Mouse (Mus musculus): ENCODE measurements around the gene Aagab. TPM values are rescaled to one million over a fixed set of nuclear protein-coding genes. Genes with fewer than 3 reads are reported as not detected.

Gene Aagab
- total and polyA plus RNA-seq, 2 experiments from 2014 or later, result 12.9 to 23.5 TPM

GRCm38 (mm10) chr9:63611967-63612366 lies 9.5 kb downstream of the Aagab start:
- Histone ChIP-seq H3K27me3 (ENCODE audit: control insufficient read depth, insufficient read depth, low read length) (no peaks in the 10 kb centered on the region), H3K4me1 (ENCODE audit: control insufficient read depth, insufficient read depth) (peaks cover 39% of the 10 kb centered on the region), H3K4me2 (ENCODE audit: low read depth, low read length) (no peak overlapping the region), H3K9ac (replicated peaks; ENCODE audit: low read depth, low read length) (no peak overlapping the region), H3K9me3 (replicated peaks; ENCODE audit: control insufficient read depth, low read length) (no peaks in the 10 kb centered on the region), H3K4me3 (ENCODE audit: low read depth, low read length) (no peak overlapping the region), H3K36me3 (replicated peaks; ENCODE audit: control insufficient read depth, insufficient read depth, low read length) (peaks cover 5% of the 10 kb centered on the region), H3K27ac (ENCODE audit: low read depth) (no peak overlapping the region)
- no peak for ATAC-seq (ENCODE audit: insufficient read depth, low read depth)
- DNase-seq (ENCODE audit: low spot score), result no peak
- no peak for TF ChIP-seq CTCF (IDR thresholded peaks at IDR 0.05; ENCODE audit: low read depth)
- WGBS, result 59% methylated on average over 5 of the region's 5 CpGs

- Histone ChIP-seq H3K9ac (replicated peaks; ENCODE audit: low read depth, low read length) (no peak overlapping the region), H3K27ac (ENCODE audit: low read depth) (no peak overlapping the region), H3K4me3 (ENCODE audit: low read depth, low read length) (no peak overlapping the region), H3K4me1 (ENCODE audit: control insufficient read depth, insufficient read depth) (peaks cover 39% of the 10 kb centered on the region), H3K9me3 (replicated peaks; ENCODE audit: control insufficient read depth, low read length) (no peaks in the 10 kb centered on the region), H3K27me3 (ENCODE audit: control insufficient read depth, insufficient read depth, low read length) (no peaks in the 10 kb centered on the region), H3K36me3 (replicated peaks; ENCODE audit: control insufficient read depth, insufficient read depth, low read length) (peaks cover 13% of the 10 kb centered on the region), H3K4me2 (ENCODE audit: low read depth, low read length) (no peak overlapping the region)
- DNase-seq (ENCODE audit: low spot score) (peak; percentile 55), ATAC-seq (ENCODE audit: insufficient read depth, low read depth) (peak; percentile 34)
- TF ChIP-seq CTCF (IDR thresholded peaks at IDR 0.05; ENCODE audit: low read depth), result peak; percentile 43
- no peak for TF ChIP-seq EP300 (IDR thresholded peaks at IDR 0.05; ENCODE audit: low read depth)
- 57% methylated on average over 16 of the region's 16 CpGs for WGBS
Measured at GRCm38 (mm10) chr9:63612565-63613515, 10.4 kb downstream of the Aagab start.

- Histone ChIP-seq H3K4me2 (ENCODE audit: low read depth, low read length) (no peak overlapping the region), H3K4me3 (ENCODE audit: low read depth, low read length) (no peak overlapping the region), H3K27ac (ENCODE audit: low read depth) (no peak overlapping the region), H3K36me3 (replicated peaks; ENCODE audit: control insufficient read depth, insufficient read depth, low read length) (peaks cover 21% of the 10 kb centered on the region), H3K4me1 (ENCODE audit: control insufficient read depth, insufficient read depth) (peaks cover 39% of the 10 kb centered on the region), H3K9me3 (replicated peaks; ENCODE audit: control insufficient read depth, low read length) (no peaks in the 10 kb centered on the region), H3K9ac (replicated peaks; ENCODE audit: low read depth, low read length) (no peak overlapping the region), H3K27me3 (ENCODE audit: control insufficient read depth, insufficient read depth, low read length) (no peaks in the 10 kb centered on the region)
- TF ChIP-seq CTCF (IDR thresholded peaks at IDR 0.05; ENCODE audit: low read depth), result no peak
- no peak for TF ChIP-seq EP300 (IDR thresholded peaks at IDR 0.05; ENCODE audit: low read depth)
- 28% methylated on average over 1 of the region's 1 CpGs for WGBS
- no peak for ATAC-seq (ENCODE audit: insufficient read depth, low read depth)
- DNase-seq (ENCODE audit: low spot score), result no peak
Measured at GRCm38 (mm10) chr9:63613569-63613968, 11.1 kb downstream of the Aagab start.

- TF ChIP-seq CTCF (IDR thresholded peaks at IDR 0.05; ENCODE audit: low read depth), result no peak
- TF ChIP-seq EP300 (IDR thresholded peaks at IDR 0.05; ENCODE audit: low read depth), result no peak
- Histone ChIP-seq H3K9me3 (replicated peaks; ENCODE audit: control insufficient read depth, low read length) (no peaks in the 10 kb centered on the region), H3K27me3 (ENCODE audit: control insufficient read depth, insufficient read depth, low read length) (no peaks in the 10 kb centered on the region), H3K4me2 (ENCODE audit: low read depth, low read length) (no peak overlapping the region), H3K4me3 (ENCODE audit: low read depth, low read length) (no peak overlapping the region), H3K4me1 (ENCODE audit: control insufficient read depth, insufficient read depth) (peaks cover 37% of the 10 kb centered on the region), H3K36me3 (replicated peaks; ENCODE audit: control insufficient read depth, insufficient read depth, low read length) (peaks cover 22% of the 10 kb centered on the region), H3K27ac (ENCODE audit: low read depth) (no peak overlapping the region), H3K9ac (replicated peaks; ENCODE audit: low read depth, low read length) (no peak overlapping the region)
- DNase-seq (ENCODE audit: low spot score) (no peak), ATAC-seq (ENCODE audit: insufficient read depth, low read depth) (no peak)
- WGBS, result 82% methylated on average over 11 of the region's 11 CpGs
Measured at GRCm38 (mm10) chr9:63614018-63614985, 11.8 kb downstream of the Aagab start.

- no peak for TF ChIP-seq EP300 (IDR thresholded peaks at IDR 0.05; ENCODE audit: low read depth)
- TF ChIP-seq CTCF (IDR thresholded peaks at IDR 0.05; ENCODE audit: low read depth), result no peak
- no peaks in the 10 kb centered on the region for H3K9me3 ChIP-seq (replicated peaks; ENCODE audit: control insufficient read depth, low read length)
- DNase-seq (ENCODE audit: low spot score) (no peak), ATAC-seq (ENCODE audit: insufficient read depth, low read depth) (no peak)
- H3K4me3 ChIP-seq (ENCODE audit: low read depth, low read length), result no peak overlapping the region
- no peak overlapping the region for H3K27ac ChIP-seq (ENCODE audit: low read depth)
- H3K36me3 ChIP-seq (replicated peaks; ENCODE audit: control insufficient read depth, insufficient read depth, low read length), result peaks cover 52% of the 10 kb centered on the region
- 0 out of 2 replicates have a peak, but pooled peaks cover 7% of the 10 kb centered on the region for H3K4me1 ChIP-seq (ENCODE audit: control insufficient read depth, insufficient read depth)
- H3K4me2 ChIP-seq (ENCODE audit: low read depth, low read length), result no peak overlapping the region
- no peaks in the 10 kb centered on the region for H3K27me3 ChIP-seq (ENCODE audit: control insufficient read depth, insufficient read depth, low read length)
- no peak overlapping the region for H3K9ac ChIP-seq (replicated peaks; ENCODE audit: low read depth, low read length)
- 63% methylated on average over 2 of the region's 2 CpGs for WGBS
Measured at GRCm38 (mm10) chr9:63617967-63618366, 15.5 kb downstream of the Aagab start.
